In the genomic region with DNA sequence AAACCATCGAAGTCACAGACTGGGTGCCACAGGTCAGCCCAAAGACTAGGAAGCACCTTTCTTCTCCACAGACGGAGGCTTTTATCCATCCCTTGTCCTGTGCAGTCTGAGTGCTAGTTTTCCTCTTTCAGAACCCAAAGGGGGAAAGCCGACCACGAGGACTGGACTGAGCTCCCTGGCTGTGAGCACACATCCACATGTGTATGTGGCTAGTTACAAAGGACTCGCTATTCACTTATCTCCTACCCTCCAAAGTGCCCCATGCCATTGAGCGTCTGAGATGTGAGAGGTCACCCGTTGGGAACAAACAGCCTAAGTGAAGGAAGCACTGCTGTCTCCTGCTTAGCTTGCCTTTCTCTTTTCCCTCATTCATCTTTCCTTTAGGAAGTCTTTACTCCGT, we compare ENCODE assay signal across 18 mouse cellular contexts.
"Had no signal": no experiment of that assay in that cellular context is flagged by ENCODE, and none has a peak within 500 bp of the region (broad histone marks: within the 10 kb centered on the region; RNA-seq: fewer than 3 reads in every experiment).

No protein-coding gene starts in this region.

- H3K9ac ChIP-seq: kidney, embryonic 15.5 days; liver, embryonic 13.5 days; neural tube, embryonic 12.5 days had no signal

- H3K4me2 ChIP-seq: kidney, embryonic 15.5 days; liver, embryonic 13.5 days; neural tube, embryonic 12.5 days had no signal

- H3K36me3 ChIP-seq: kidney, embryonic 15.5 days; liver, embryonic 13.5 days; neural tube, embryonic 12.5 days had no signal

- H3K4me3 ChIP-seq: kidney, embryonic 15.5 days; left cerebral cortex, adult 2 months; liver, embryonic 13.5 days; neural tube, embryonic 12.5 days had no signal

- H3K27ac ChIP-seq: kidney, embryonic 15.5 days; left cerebral cortex, adult 2 months; liver, embryonic 13.5 days; neural tube, embryonic 12.5 days; stomach, postnatal 0 days had no signal

- H3K4me1 ChIP-seq: liver, embryonic 13.5 days had no signal

- DNase-seq: kidney, adult 8-10 months; kidney, postnatal 10 days; kidney, postnatal 36 days; layer of hippocampus, postnatal 36 days; liver, embryonic 13.5 days; lung, adult 2 months; lung, postnatal 14 days; lung, postnatal 4 days; right cerebral cortex, adult 18-20 months; right cerebral cortex, postnatal 14 days; right cerebral cortex, postnatal 4 days; thymus, adult 2 months; thymus, postnatal 14 days; thymus, postnatal 4 days had no signal

- H3K27me3 ChIP-seq: kidney, embryonic 15.5 days; liver, embryonic 13.5 days; neural tube, embryonic 12.5 days had no signal

- H3K9me3 ChIP-seq: kidney, embryonic 15.5 days; liver, embryonic 13.5 days; neural tube, embryonic 12.5 days had no signal
